8 mouse cellular contexts compared by ENCODE assay signal in the genomic region with DNA sequence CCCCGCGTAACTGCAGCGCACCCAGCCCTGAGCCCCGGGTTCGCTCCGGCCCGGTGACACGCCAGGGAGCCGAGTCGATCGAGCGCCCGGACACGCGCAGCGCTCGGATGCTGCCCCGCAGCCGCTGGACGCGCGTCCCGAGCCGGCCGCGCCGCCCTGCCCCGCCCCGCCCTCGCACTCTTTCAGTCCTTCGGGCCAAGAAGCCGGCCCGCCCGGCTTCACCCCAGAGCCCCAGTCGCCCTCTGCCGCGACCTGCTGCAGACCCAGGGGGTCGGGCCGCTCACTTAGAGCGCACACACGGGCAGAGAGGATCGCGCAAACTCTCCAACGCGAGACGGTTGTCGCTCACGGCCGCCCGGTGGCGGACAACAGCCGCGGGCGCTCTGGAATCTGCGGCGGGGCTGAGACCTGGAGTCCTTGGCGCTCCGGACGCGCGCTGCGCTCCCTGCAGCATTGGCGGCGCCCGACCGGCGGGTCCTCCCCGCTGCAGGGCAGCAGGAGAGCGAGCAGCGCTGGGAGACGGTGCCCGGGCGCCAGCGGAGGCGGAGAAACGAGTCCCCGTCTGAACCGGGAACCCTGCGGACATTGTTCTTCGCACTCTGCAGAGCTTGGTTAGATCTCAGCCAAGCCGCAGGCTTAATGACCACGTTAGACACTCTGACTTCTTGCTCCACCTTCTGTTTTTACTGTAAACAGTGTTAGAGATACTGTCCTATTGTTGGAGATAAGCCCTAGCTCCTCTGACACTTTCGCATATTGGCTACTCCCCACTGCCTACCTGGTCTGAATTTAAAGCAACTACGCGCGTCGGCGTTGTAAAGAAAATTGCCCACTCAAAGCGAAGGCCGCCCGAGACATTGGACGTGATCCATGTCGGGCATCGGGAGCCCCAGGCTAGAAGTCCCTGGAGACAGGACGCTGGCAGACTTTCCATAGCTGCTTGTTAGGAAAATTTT.
DNase-seq lines count a peak whose midpoint lies in the region; ATAC-seq and TF ChIP-seq lines count a peak whose summit lies in the region.

No protein-coding gene starts in this region.

- no peaks in the 10 kb centered on the region for H3K9me3 ChIP-seq in E14TG2a.4 (ENCODE audit: low read length)
- no peaks in the 10 kb centered on the region for H3K9me3 ChIP-seq in forebrain, embryonic 15.5 days
- H3K9me3 ChIP-seq in lung, embryonic 14.5 days (ENCODE audit: low read depth, low read length), result no peaks in the 10 kb centered on the region
- H3K9me3 ChIP-seq in neural tube, embryonic 15.5 days (replicated peaks), result no peaks in the 10 kb centered on the region

- no peaks in the 10 kb centered on the region for H3K36me3 ChIP-seq in E14TG2a.4 (ENCODE audit: insufficient read depth, low read length)
- no peaks in the 10 kb centered on the region for H3K36me3 ChIP-seq in forebrain, embryonic 15.5 days
- H3K36me3 ChIP-seq in lung, embryonic 14.5 days (ENCODE audit: insufficient read depth), result no peaks in the 10 kb centered on the region
- H3K36me3 ChIP-seq in neural tube, embryonic 15.5 days, result no peaks in the 10 kb centered on the region

- H3K9ac ChIP-seq in forebrain, embryonic 15.5 days (replicated peaks), result peak overlapping the region; percentile 97
- peak overlapping the region; percentile 81 for H3K9ac ChIP-seq in lung, embryonic 14.5 days
- H3K9ac ChIP-seq in neural tube, embryonic 15.5 days (replicated peaks), result peak overlapping the region; percentile 77

- WGBS in forebrain, embryonic 15.5 days, result under 1% methylated on average over 92 of the region's 95 CpGs
- under 1% methylated on average over 95 of the region's 95 CpGs for WGBS in lung, embryonic 14.5 days
- under 1% methylated on average over 94 of the region's 95 CpGs for WGBS in neural tube, embryonic 15.5 days

- no peak for TF ChIP-seq CTCF in E14TG2a.4 (conservative IDR thresholded peaks at IDR 0.05; ENCODE audit: low read length)
- peak; percentile 5; the same call in 1 of the 2 replicates for TF ChIP-seq CTCF in lung, embryonic 14.5 days (IDR thresholded peaks at IDR 0.05; ENCODE audit: low read depth)

- H3K27ac ChIP-seq in forebrain, embryonic 15.5 days (replicated peaks), result peak overlapping the region; percentile 99
- peak overlapping the region; percentile 99 for H3K27ac ChIP-seq in lung, embryonic 14.5 days (ENCODE audit: low read depth)
- H3K27ac ChIP-seq in neural tube, embryonic 15.5 days (replicated peaks), result peak overlapping the region; percentile 97

- ATAC-seq in cerebellum, adult (ENCODE audit: insufficient number of reproducible peaks, low FRiP score, low TSS enrichment), result peak; percentile 18
- ATAC-seq in forebrain, embryonic 15.5 days (replicated peaks), result no peak; the same call in none of the 2 replicates
- ATAC-seq in lung, embryonic 14.5 days (ENCODE audit: insufficient read depth), result peak; percentile 19
- peak; percentile 19 for ATAC-seq in neural tube, embryonic 15.5 days (ENCODE audit: low FRiP score)

- H3K4me2 ChIP-seq in forebrain, embryonic 15.5 days (replicated peaks), result peak overlapping the region; percentile 70
- peak overlapping the region; percentile 73 for H3K4me2 ChIP-seq in lung, embryonic 14.5 days
- H3K4me2 ChIP-seq in neural tube, embryonic 15.5 days, result peak overlapping the region; percentile 81

- DNase-seq in heart, postnatal 14 days, result peak; percentile 80 to 81
- peak; percentile 36 to 58 for DNase-seq in layer of hippocampus, adult 8-10 months (ENCODE audit: low spot score in 2 of 2)
- peak; percentile 85 for DNase-seq in lung, embryonic 14.5 days
- DNase-seq in thymus, postnatal 10 days (ENCODE audit: low spot score in 2 of 2), result peak; percentile 35 to 37

- peaks cover 74% of the 10 kb centered on the region for H3K27me3 ChIP-seq in E14TG2a.4 (ENCODE audit: insufficient read depth, low read length)
- no peaks in the 10 kb centered on the region for H3K27me3 ChIP-seq in forebrain, embryonic 15.5 days
- H3K27me3 ChIP-seq in lung, embryonic 14.5 days (ENCODE audit: insufficient read depth, low read length), result no peaks in the 10 kb centered on the region
- no peaks in the 10 kb centered on the region for H3K27me3 ChIP-seq in neural tube, embryonic 15.5 days (replicated peaks)

- peaks cover 28% of the 10 kb centered on the region for H3K4me1 ChIP-seq in E14TG2a.4 (replicated peaks; ENCODE audit: low read depth, low read length)
- peaks cover 24% of the 10 kb centered on the region for H3K4me1 ChIP-seq in forebrain, embryonic 15.5 days
- peaks cover 10% of the 10 kb centered on the region for H3K4me1 ChIP-seq in lung, embryonic 14.5 days (ENCODE audit: insufficient read depth)
- peaks cover 21% of the 10 kb centered on the region for H3K4me1 ChIP-seq in neural tube, embryonic 15.5 days

- peak overlapping the region; percentile 91 for H3K4me3 ChIP-seq in E14TG2a.4 (replicated peaks; ENCODE audit: low read length)
- H3K4me3 ChIP-seq in forebrain, embryonic 15.5 days, result peak overlapping the region; percentile 98
- H3K4me3 ChIP-seq in lung, embryonic 14.5 days (ENCODE audit: low read depth, low read length), result peak overlapping the region; percentile 85
- H3K4me3 ChIP-seq in neural tube, embryonic 15.5 days (replicated peaks), result peak overlapping the region; percentile 92

- intact Hi-C loops in heart, postnatal 14 days (cut with DNase I), result loop anchor here (2.0 to 5.0 kb wide), 3 partner anchors 152 to 429 kb away; a partner anchor contains a TSS
